Mouse (Mus musculus) kidney, embryonic 16.5 days (tissue): ENCODE results near the gene E430018J23Rik. TPM values are rescaled to one million over a fixed set of nuclear protein-coding genes. Genes with fewer than 3 reads are reported as not detected.

ENCODE experiments used
- ATAC-seq: fragments of 200-750 bp; cut with Nextera tagmentation; 2 replicates; pipeline ENCODE4 v1.8.0; 2017; ENCODE audit warnings: moderate TSS enrichment; ENCODE audit not compliant: low FRiP score, low TSS enrichment
- H3K27ac ChIP-seq: fragments of 300-500 bp; sonication (generic); 2 replicates; pipeline ENCODE4 v1.5.1; 2014; ENCODE audit warnings: low read length
- H3K27me3 ChIP-seq: fragments of 300-500 bp; sonication (generic); 2 replicates; pipeline ENCODE4 v1.6.1; 2014; ENCODE audit warnings: low read length, control low read depth, mixed read lengths; ENCODE audit not compliant: insufficient read depth
- H3K36me3 ChIP-seq: fragments of 300-500 bp; sonication (generic); 2 replicates; pipeline ENCODE4 v1.6.1; 2014; ENCODE audit warnings: low read length, control low read depth, mixed read lengths; ENCODE audit not compliant: insufficient read depth
- H3K4me1 ChIP-seq: fragments of 300-500 bp; sonication (generic); 2 replicates; pipeline ENCODE4 v1.6.1; 2014; ENCODE audit warnings: low read length, control low read depth, mixed read lengths; ENCODE audit not compliant: insufficient read depth
- H3K4me2 ChIP-seq: fragments of 300-500 bp; sonication (generic); replicated peaks from 2 replicates; pipeline ENCODE4 v1.6.1; 2014; ENCODE audit warnings: low read depth, low read length
- H3K4me3 ChIP-seq: fragments of 300-500 bp; sonication (generic); 2 replicates; pipeline ENCODE4 v1.5.1; 2014; ENCODE audit warnings: mild to moderate bottlenecking, low read length
- H3K9ac ChIP-seq: fragments of 300-500 bp; sonication (generic); replicated peaks from 2 replicates; pipeline ENCODE4 v1.6.1; 2014; ENCODE audit warnings: low read length
- H3K9me3 ChIP-seq: fragments of 300-500 bp; sonication (generic); 2 replicates; pipeline ENCODE4 v1.6.1; 2016; ENCODE audit warnings: low read length, control low read depth
- WGBS: fragments of 180-500 bp; shearing (Covaris S2); extraction: QIAGEN DNeasy Blood & Tissue Kit; methylation state at CpG from one replicate; pipeline ENCODE4 v1.1.7; 2014; 5-methylcytosine and 5-hydroxymethylcytosine counted together
- polyA plus RNA-seq: library from polyadenylated mRNA; unstranded; fragments of >200 nt; fragmentation: Nextera tagmentation; extraction: Ambion mirVana; gene quantifications from 2 replicates; pipeline ENCODE4 v1.2.1, GENCODE M21; 2015

E430018J23Rik gene
- 8.3 and 8.8 TPM in 2 replicates for polyA plus RNA-seq

DNA sequence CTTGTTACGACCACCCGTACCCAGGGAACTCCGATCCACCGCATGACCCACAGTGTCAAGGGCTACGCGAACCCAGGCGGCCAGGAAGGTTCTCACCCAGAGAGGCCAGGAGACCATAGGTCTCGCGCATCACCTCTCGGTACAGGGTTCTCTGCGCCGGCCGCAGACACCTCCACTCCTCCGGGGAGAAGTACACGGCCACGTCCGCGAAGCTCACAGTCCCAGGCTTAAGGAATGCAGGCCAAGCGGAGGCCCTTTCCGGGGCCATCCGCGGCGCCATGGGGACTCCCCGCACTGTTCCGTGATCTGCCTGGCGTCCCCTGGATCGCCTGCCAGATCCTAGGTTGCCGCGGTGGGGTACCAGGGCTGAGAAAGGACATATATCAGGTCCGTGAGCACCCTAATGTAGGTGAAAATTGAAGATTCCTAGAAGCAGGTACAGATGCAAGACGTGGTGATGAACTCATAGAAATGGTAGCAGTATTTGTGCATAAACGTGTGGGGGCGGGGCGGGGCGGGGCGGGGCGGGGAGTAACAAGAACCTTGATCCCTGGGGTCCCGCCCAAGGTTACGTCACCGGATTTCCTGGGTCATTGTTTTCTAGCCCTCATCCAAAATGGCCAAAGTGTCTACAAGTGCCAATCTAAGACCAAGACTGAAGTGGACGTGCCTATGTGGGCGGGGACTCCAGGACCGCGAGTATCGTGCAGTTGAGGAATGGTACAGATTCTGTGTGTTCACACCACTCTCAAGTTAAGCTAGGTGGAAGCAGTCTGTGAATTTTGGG, at the start of gene E430018J23Rik:
Gene E430018J23Rik, minus strand, starts transcription at position 473 of the 787 bp plus-strand sequence.
- H3K9ac ChIP-seq: peak within 1 kb of the TSS; percentile 95
- peaks cover 13% of the 10 kb centered on the region; the same call in 1 of the 2 replicates for H3K4me1 ChIP-seq
- H3K9me3 ChIP-seq: no peaks in the 10 kb centered on the region
- H3K4me3 ChIP-seq: peak within 1 kb of the TSS; percentile 78
- peak; percentile 94 for ATAC-seq
- WGBS: under 1% methylated on average over 43 of the region's 45 CpGs
- H3K27ac ChIP-seq: peak within 1 kb of the TSS; percentile 93
- no peaks in the 10 kb centered on the region for H3K27me3 ChIP-seq
- H3K4me2 ChIP-seq: peak within 1 kb of the TSS; percentile 90
- peaks cover 11% of the 10 kb centered on the region for H3K36me3 ChIP-seq

DNA sequence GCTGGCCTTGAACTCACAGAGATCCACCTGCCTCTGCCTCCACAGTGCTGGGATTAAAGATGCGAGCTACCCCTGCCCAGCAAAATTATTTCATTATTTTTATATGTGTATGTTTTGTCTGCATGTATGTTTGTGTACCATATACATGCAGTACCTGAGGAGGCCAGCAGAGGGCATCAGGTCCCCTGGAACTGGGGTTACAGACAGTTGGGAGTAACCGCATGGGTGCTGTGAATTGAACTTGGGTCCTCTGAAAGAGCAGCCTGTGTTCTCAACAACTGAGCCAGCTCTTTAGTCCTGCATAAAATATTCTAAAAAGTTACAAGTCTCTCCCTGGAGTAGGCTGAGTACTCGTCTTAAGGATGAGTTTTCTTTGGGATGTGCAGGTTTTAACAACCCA, 44.3 kb upstream of the E430018J23Rik start:
- no peak overlapping the region for H3K27ac ChIP-seq
- no peaks in the 10 kb centered on the region; the same call in 1 of the 2 replicates for H3K9me3 ChIP-seq
- WGBS: 88% methylated on average over 3 of the region's 3 CpGs
- H3K9ac ChIP-seq: no peak overlapping the region
- no peak overlapping the region for H3K4me3 ChIP-seq
- peaks cover 8% of the 10 kb centered on the region for H3K36me3 ChIP-seq
- no peaks in the 10 kb centered on the region for H3K4me1 ChIP-seq
- H3K4me2 ChIP-seq: no peak overlapping the region
- H3K27me3 ChIP-seq: no peaks in the 10 kb centered on the region
- no peak for ATAC-seq

- no peak overlapping the region for H3K27ac ChIP-seq
- no peak overlapping the region for H3K4me3 ChIP-seq
- H3K36me3 ChIP-seq: no peaks in the 10 kb centered on the region
- no peak overlapping the region for H3K4me2 ChIP-seq
- no peaks in the 10 kb centered on the region for H3K27me3 ChIP-seq
- ATAC-seq: no peak
- no peaks in the 10 kb centered on the region for H3K4me1 ChIP-seq
- no peak overlapping the region for H3K9ac ChIP-seq
- no peaks in the 10 kb centered on the region; the same call in 1 of the 2 replicates for H3K9me3 ChIP-seq
- WGBS: 88% methylated on average over 4 of the region's 4 CpGs
Observed at GRCm38 (mm10) chr7:127435206-127435605, 41.8 kb upstream of the E430018J23Rik start.

DNA sequence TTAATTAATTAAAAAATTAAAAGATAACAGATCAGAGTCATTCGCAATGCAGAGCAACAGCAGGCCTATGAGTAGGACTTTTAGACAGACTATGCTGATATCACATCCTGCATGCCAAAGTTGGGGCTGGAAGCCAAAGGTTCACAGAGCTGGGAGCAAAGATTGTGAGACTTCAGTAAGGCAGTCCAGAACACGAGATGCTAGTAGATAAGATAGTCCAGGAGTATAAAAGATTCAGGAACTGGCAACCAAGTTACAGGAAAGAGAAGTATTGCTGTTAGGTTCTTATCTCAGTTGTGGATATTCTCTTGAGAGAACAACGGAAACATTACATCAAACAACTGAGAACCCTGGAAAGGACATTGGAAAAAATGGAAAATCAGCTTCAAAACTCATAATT, 32.9 kb upstream of the E430018J23Rik start:
- Histone ChIP-seq H3K9ac (no peak overlapping the region), H3K9me3 (no peaks in the 10 kb centered on the region)
- whole genome bisulfite sequencing: 67% methylated on average over 3 of the region's 3 CpGs

DNA sequence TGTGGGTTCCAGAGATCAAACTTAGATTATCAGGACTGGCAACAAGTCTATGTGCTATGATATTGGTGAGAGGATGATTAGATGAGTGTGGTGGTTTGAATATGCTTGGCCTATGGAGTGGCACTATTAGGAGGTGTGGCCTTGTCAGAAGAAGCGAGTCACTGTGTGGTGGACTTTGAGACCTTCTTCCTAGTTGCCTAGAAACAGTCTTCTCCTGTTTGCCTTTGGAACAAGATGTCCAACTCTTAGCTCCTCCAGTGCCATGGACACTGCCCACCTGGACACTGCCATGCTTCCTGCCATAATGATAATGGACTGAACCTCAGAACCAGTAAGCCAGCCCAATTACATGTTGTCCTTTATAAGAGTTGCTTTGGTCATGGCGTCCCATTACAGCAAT, 32.5 kb upstream of the E430018J23Rik start:
- 80% methylated on average over 2 of the region's 2 CpGs for WGBS
- Histone ChIP-seq H3K9ac (no peak overlapping the region), H3K36me3 (no peaks in the 10 kb centered on the region), H3K4me3 (no peak overlapping the region), H3K4me2 (no peak overlapping the region), H3K9me3 (no peaks in the 10 kb centered on the region), H3K27me3 (peaks cover 6% of the 10 kb centered on the region; the same call in 1 of the 2 replicates), H3K27ac (no peak overlapping the region), H3K4me1 (peaks cover 9% of the 10 kb centered on the region)
- ATAC-seq: no peak

More for the DNA sequence above, 32.9 kb upstream of the E430018J23Rik start:
- Histone ChIP-seq H3K4me3 (no peak overlapping the region), H3K27ac (no peak overlapping the region), H3K27me3 (peaks cover 6% of the 10 kb centered on the region; the same call in 1 of the 2 replicates), H3K4me2 (no peak overlapping the region), H3K36me3 (no peaks in the 10 kb centered on the region), H3K4me1 (peaks cover 4% of the 10 kb centered on the region)
- ATAC-seq: no peak

GRCm38 (mm10) chr7:127425291-127425690, 31.9 kb upstream of the E430018J23Rik start:
- H3K9ac ChIP-seq: no peak overlapping the region
- no peaks in the 10 kb centered on the region for H3K9me3 ChIP-seq
- peaks cover 6% of the 10 kb centered on the region; the same call in 1 of the 2 replicates for H3K27me3 ChIP-seq
- H3K4me3 ChIP-seq: no peak overlapping the region
- no peak overlapping the region for H3K27ac ChIP-seq
- H3K36me3 ChIP-seq: no peaks in the 10 kb centered on the region
- 95% methylated on average over 3 of the region's 3 CpGs for WGBS
- peaks cover 9% of the 10 kb centered on the region for H3K4me1 ChIP-seq
- no peak overlapping the region for H3K4me2 ChIP-seq
- ATAC-seq: no peak

- Histone ChIP-seq H3K9ac (peak overlapping the region; percentile 90), H3K36me3 (0 out of 2 replicates have a peak, but pooled peaks cover 4% of the 10 kb centered on the region), H3K4me3 (peak overlapping the region; percentile 85), H3K4me1 (peaks cover 9% of the 10 kb centered on the region), H3K27me3 (peaks cover 6% of the 10 kb centered on the region; the same call in 1 of the 2 replicates), H3K9me3 (no peaks in the 10 kb centered on the region), H3K4me2 (peak overlapping the region; percentile 83), H3K27ac (no peak overlapping the region)
- peak; percentile 56; the same call in 1 of the 2 replicates for ATAC-seq
- 2% methylated on average over 15 of the region's 15 CpGs for WGBS
Observed at GRCm38 (mm10) chr7:127422247-127422646, 28.8 kb upstream of the E430018J23Rik start.

- peak within 1 kb of the TSS; percentile 85 for H3K4me3 ChIP-seq
- H3K27ac ChIP-seq: 0 out of 2 replicates have a peak within 1 kb of the TSS, but pooled peaks have one; percentile 48
- no peaks in the 10 kb centered on the region for H3K9me3 ChIP-seq
- peak; percentile 97 for ATAC-seq
- peaks cover 6% of the 10 kb centered on the region; the same call in 1 of the 2 replicates for H3K27me3 ChIP-seq
- H3K9ac ChIP-seq: peak within 1 kb of the TSS; percentile 90
- WGBS: under 1% methylated on average over 48 of the region's 48 CpGs
- peak within 1 kb of the TSS; percentile 83 for H3K4me2 ChIP-seq
- 0 out of 2 replicates have a peak, but pooled peaks cover 4% of the 10 kb centered on the region for H3K36me3 ChIP-seq
- H3K4me1 ChIP-seq: peaks cover 9% of the 10 kb centered on the region
Observed at GRCm38 (mm10) chr7:127421388-127422191, 28.2 kb upstream of the E430018J23Rik start, which contains the start of gene Zfp688. Gene Zfp688 (minus strand): TSS chr7:127422068.

DNA sequence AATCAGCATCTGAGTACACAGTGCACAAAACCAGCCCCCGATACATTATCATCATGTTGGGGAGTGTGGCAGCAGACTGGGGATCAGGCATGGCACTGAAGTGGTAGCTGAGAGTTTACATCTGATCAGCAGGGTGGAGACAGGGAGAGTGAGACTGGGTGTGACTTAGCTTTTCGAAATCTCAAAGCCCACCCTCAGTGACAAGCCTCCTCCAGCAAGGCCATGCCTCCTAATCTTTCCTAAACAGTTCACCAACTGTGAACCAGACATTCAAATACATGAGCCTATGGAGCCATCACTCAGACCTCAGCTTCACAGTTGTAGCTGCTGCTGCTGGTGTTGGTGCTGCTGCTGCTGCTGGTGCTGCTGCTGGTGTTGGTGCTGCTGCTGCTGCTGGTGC, 18.0 kb upstream of the E430018J23Rik start:
- ATAC-seq: no peak
- H3K27ac ChIP-seq: no peak overlapping the region
- WGBS: 68% methylated on average over 2 of the region's 2 CpGs
- H3K36me3 ChIP-seq: no peaks in the 10 kb centered on the region
- H3K9me3 ChIP-seq: no peaks in the 10 kb centered on the region
- H3K4me1 ChIP-seq: no peaks in the 10 kb centered on the region
- H3K9ac ChIP-seq: no peak overlapping the region
- H3K27me3 ChIP-seq: no peaks in the 10 kb centered on the region
- no peak overlapping the region for H3K4me2 ChIP-seq
- no peak overlapping the region for H3K4me3 ChIP-seq
